Mouse (Mus musculus) left cerebral cortex, adult 18-20 months (tissue): Measurements from ENCODE around the gene Osbp2. TPM values are rescaled to one million over a fixed set of nuclear protein-coding genes. Genes with fewer than 3 reads are reported as not detected.

ENCODE experiments used
- DNase-seq, 2 experiments: peaks; one replicate each; pipeline ENCODE4 v3.0.0; 2021 to 2022; ENCODE audit warnings: low spot score in 2 of 2, mixed read lengths in 1 of 2
- total RNA-seq, 2 experiments: library from RNA; stranded (reverse); gene quantifications; 2 replicates each; pipeline ENCODE4 v1.2.3; 2021

Gene Osbp2
- total RNA-seq, 2 experiments from 2014 or later, result 132 to 142 TPM

GRCm38 (mm10) chr11:3716662-3717061 is 147.0 kb downstream of the Osbp2 start:
- DNase-seq, result no peak

- peak; percentile 73 to 78 for DNase-seq
Measured at GRCm38 (mm10) chr11:3714486-3714885, 149.2 kb downstream of the Osbp2 start.

GRCm38 (mm10) chr11:3710203-3710602 is 153.5 kb downstream of the Osbp2 start:
- no peak for DNase-seq

DNA sequence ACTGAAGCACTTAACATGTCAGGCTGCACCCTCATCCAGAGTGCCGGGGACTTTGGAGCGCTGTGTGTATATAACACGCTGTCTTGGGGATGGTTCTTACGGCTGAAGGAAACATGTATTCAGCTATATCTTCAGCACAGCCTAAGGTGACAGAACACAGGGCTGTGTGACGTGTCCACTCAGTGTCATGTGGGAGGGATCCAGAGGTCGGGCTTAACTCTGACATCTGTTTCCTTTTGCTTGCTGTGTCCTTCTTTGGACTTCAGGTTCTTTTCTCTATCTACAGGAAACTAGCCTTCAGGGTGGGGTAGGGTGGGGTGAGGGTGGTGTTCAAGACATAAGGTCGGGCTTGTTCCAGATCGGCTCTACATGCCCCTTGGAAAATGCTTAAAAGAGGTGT is 156.6 kb downstream of the Osbp2 start:
- DNase-seq, result no peak

DNA sequence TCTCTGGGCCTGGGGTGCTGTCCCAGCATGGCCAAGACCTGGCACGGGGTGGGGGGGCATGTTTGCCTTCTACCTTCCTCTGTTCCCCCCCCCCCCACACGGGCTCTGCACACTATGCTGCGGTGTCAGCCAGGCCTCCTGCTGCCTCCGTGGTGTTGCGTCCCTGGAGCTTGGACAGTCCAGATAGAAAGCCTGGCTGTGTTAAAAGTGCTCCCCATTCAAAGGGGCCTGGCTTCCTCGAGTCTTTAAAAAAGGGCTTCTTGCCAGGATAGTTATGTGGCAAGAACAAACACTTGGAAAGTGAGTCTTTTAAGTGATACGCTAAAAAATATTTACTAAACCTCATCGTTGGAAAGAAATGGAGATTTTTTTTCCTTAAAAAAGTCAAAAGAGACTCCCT is 159.3 kb downstream of the Osbp2 start:
- no peak for DNase-seq

DNA sequence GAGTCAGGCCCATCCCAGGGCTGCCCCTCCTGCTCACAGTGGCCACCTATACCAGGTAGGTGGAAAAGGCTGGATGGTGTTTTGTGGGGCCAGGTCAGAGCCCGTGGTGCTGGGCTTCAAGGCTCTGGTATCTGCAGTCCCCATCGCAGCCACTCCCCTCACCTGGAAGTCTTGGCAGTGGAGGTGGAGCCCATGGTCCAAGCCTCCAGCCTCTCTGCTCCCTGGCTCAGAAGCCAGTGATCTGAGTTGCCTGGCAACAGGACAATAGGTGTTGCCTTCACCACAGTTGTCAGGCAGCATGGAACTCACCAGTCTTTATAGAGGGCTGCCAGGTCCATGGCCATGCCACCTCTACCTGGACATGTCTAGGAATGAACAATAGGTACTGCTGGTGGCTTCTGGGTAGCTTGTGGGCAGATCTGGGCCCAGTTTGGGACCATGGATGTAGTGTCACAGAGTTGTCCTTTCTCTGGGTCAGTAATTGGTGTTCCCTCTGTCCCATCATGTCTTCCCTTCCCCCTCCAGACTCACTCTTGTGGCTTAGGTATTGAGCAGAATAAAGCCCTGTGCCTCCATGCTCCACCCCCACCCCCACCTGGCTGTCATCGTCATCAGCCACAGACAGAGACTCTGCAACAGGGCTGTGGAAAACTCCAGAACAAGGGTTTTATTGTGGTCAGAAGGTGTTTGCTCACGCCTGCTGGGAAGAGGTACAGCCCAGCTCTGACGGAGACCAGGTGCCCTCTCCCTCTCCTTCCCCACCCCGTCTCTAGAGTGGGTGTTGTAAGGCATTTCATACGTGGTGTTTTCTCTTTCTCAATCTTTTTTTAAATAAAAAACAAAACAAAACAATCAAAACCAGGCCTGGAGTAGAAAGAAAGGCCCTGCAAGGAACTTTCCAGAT is 160.4 kb downstream of the Osbp2 start:
- DNase-seq, result no peak

- no peak for DNase-seq
Measured at GRCm38 (mm10) chr11:3697441-3697840, 166.3 kb downstream of the Osbp2 start.

- DNase-seq, result no peak
Measured at GRCm38 (mm10) chr11:3696086-3696616, 167.6 kb downstream of the Osbp2 start.

GRCm38 (mm10) chr11:3691746-3692145 is 172.0 kb downstream of the Osbp2 start:
- no peak for DNase-seq

- no peak for DNase-seq
Measured at GRCm38 (mm10) chr11:3686885-3687284, 176.8 kb downstream of the Osbp2 start.

GRCm38 (mm10) chr11:3686318-3686717 is 177.4 kb downstream of the Osbp2 start:
- no peak for DNase-seq

DNA sequence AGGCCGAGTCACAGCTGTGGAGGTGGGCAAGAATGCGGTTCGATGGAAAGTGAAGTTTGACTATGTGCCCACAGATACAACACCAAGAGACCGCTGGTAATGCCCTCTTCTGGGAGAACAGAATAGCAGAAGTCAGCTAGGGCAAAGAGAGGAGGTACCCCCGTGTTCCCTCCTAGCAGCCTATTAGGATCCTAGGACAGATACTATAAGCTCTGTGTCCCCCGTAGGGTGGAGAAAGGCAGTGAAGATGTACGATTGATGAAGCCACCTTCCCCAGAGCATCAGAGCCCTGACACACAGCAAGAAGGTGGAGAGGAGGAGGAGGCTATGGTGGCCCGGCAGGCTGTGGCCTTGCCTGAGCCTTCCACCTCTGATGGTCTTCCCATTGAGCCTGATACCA is 178.3 kb downstream of the Osbp2 start:
- DNase-seq, result no peak

DNA sequence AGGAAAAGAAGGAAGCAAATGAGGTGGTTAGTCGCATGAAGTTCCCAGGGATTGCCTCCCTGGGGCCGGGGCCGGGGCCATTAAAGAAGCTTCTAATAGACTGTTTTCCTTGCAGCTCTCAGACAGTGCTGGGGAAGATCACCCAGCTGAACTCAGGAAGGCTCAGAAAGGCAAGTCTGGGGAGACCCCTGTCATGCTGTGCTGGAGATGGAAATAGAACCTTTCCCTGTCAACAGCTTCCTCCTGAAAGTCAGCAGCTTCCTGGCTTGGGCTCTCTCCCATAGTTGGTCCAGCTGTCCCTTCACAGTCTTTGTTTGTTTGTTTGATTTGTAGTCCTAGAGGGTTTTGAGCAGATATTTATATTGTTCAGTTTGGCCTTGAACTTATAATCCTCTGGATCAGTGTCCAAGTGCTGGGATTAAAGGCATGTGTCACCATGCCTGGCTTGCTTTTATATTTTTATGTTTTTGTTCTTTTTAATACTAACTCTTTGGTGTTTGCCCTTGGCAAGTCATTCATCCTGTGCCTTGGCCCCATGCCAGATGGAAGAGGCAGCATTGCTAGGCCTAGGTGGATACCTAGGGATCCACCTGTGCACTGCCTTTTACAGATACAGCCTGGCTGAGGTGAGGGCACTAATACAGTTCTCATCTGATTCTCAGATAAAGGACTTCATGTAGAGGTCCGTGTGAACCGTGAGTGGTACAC is 178.8 kb downstream of the Osbp2 start:
- no peak for DNase-seq

- DNase-seq, result no peak
Measured at GRCm38 (mm10) chr11:3684232-3684631, 179.5 kb downstream of the Osbp2 start.

DNA sequence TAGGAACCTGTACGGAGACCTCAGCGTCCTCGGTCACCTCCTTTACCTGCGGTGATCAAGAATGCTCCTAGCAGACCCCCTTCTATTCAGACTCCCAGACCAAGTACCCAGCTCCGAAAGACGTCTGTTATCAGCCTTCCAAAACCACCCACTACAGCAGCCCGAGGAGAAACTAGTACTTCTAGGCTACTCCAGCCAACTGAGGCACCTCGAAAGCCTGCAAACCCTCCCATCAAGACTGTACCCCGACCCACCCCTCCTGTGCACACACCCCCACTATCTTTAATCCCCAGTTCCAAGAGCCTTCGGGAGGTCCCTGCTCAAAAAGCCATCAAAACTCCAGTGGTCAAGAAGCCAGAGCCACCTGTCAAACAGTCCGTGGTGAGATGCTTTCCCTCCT is 180.0 kb downstream of the Osbp2 start:
- DNase-seq, result no peak

DNA sequence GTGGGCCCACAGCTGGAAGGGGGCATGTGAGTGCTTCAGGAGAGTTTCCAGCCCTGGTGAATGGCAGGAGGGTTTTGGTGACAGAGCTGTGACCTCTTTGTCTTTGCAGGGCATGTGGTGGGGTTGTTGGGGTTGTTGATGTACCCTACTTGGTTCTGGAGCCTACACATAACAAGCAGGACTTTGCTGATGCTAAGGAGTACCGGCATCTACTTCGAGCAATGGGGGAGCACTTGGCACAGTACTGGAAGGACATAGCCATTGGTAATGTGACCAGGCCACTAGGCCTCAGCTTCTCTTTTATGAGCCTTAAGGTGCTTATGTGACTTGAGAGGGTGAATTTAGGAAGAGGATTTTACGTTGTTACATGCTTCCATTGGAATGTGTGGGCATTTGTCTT is 183.9 kb downstream of the Osbp2 start:
- no peak for DNase-seq

- DNase-seq, result no peak
Measured at GRCm38 (mm10) chr11:3677204-3677603, 186.5 kb downstream of the Osbp2 start.

- no peak for DNase-seq
Measured at GRCm38 (mm10) chr11:3676423-3676822, 187.3 kb downstream of the Osbp2 start.

DNA sequence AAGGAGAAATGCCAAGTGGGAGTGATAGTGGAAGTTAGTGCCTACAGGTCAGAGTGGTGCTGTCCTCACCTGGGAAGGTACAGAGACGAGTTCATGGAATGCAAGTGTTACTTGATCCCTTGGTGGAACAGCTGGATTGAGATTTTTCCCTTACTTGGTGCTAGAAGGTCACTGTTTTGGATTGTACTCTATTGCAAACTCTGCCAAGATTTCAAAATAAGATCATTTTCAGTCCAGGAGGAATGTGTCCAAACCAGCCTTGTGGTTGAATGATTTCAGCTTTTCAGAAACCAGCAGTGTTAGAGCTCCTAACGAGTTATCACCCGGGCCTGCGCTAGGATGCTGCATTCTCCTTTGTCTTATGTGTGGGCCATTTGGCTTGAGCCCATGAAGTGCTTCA is 189.2 kb downstream of the Osbp2 start:
- no peak for DNase-seq

- DNase-seq, result no peak
Measured at GRCm38 (mm10) chr11:3671000-3671628, 192.6 kb downstream of the Osbp2 start.

- DNase-seq, result no peak
Measured at GRCm38 (mm10) chr11:3669849-3670248, 193.9 kb downstream of the Osbp2 start.

DNA sequence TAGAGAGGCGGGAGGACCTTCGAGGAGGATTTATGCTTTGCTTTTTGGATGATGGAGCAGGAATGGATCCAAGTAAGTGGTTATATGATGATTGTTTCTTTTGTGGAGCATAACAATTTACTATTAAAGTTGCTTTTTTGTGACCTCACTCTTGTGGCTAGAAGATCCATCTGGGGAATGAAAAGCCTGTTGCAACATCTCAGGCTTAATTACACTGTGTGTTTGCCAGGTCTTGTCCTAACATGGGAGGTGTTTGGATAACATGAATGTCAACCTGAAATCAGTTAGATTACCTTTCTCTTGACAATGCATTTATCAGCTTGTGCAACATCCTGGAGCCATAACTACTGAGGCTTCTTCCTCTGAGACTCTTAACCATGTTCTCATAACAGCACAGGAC is 194.9 kb downstream of the Osbp2 start:
- no peak for DNase-seq
